Mouse (Mus musculus) G1E (cell line): Measurements from ENCODE around the gene Gm1043.

Experiments
- CTCF ChIP-seq: IDR thresholded peaks from 2 replicates; pipeline ENCODE4 v1.5.1; 2012; ENCODE audit warnings: low read depth, low read length, inconsistent platforms, mixed read lengths
- GATA1 ChIP-seq: IDR thresholded peaks from 2 replicates; pipeline ENCODE4 v1.6.1; 2012; ENCODE audit warnings: borderline replicate concordance, low read length, inconsistent platforms, mixed read lengths
- GATA2 ChIP-seq: IDR thresholded peaks from 2 replicates; pipeline ENCODE4 v1.6.1; 2012; ENCODE audit warnings: low read depth, low read length, inconsistent platforms, borderline replicate concordance
- POLR2AphosphoS5 ChIP-seq: IDR thresholded peaks from 2 replicates; pipeline ENCODE4 v1.6.1; 2012; ENCODE audit warnings: low read depth, low read length, inconsistent platforms; ENCODE audit not compliant: insufficient replicate concordance
- TAL1 ChIP-seq: conservative IDR thresholded peaks from 2 replicates; pipeline ENCODE4 v1.6.1; 2012; ENCODE audit warnings: low read depth, low read length, inconsistent platforms, mixed read lengths

DNA sequence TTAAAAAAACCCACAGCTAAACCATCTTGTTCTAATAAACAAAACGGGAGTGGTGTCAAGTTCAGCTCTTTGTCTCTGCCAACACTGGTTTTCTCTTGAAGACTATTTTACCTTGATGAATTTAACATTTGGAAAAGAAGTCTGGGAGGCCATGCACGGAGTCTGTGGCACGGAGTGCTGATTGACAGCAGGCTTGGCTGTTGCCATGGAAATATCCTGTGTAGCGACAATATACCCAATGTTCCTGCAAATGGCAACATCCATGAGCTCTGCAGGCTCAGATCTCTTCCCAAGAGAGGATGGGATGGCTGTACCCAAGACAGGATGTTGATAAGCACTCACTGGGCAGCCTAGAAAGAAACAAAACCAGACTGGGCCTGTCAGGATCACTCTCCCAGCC lies 42.2 kb upstream of the Gm1043 start:
- TF ChIP-seq CTCF (no peak), GATA2 (no peak), TAL1 (no peak), GATA1 (no peak), POLR2AphosphoS5 (no peak)
